Mouse (Mus musculus): Measurements from ENCODE around the gene Plekha7. TPM values are rescaled to one million over a fixed set of nuclear protein-coding genes. Genes with fewer than 3 reads are reported as not detected.

Gene Plekha7
- polyA plus RNA-seq, 1 experiment from 2014 or later: 13.8 TPM

DNA sequence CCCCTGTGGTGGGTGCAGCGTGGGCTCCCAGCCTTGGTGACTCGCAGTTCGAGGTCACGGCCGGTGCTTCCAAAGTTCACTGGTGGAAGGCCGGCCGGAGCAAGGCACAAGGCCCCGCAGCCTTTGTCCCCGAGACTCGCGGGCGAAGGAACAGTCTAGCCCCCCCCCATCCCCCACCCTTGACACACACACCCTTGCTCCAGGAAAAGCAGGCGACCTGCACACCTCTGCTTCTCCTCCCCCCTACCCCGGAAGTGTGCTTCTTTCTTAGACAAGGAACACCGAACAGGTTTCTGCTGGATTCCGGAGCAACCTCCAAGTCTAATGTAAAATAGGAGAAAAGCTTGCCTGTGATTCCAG is 436 bp upstream of the Plekha7 start:
- Histone ChIP-seq H3K9me3 (no peaks in the 10 kb centered on the region), H3K4me1 (peaks cover 21% of the 10 kb centered on the region), H3K27ac (peak overlapping the region; percentile 12; the same call in 1 of the 2 replicates), H3K27me3 (peaks cover 20% of the 10 kb centered on the region), H3K4me2 (peak overlapping the region; percentile 100), H3K9ac (no peak overlapping the region), H3K4me3 (peak overlapping the region; percentile 61), H3K36me3 (no peaks in the 10 kb centered on the region)
- no peak for ATAC-seq (ENCODE audit: insufficient number of reproducible peaks, low FRiP score, low TSS enrichment, low read depth)
- 12% methylated on average over 16 of the region's 16 CpGs for WGBS

- Histone ChIP-seq H3K4me3 (peak overlapping the region; percentile 61), H3K36me3 (no peaks in the 10 kb centered on the region), H3K27ac (peak overlapping the region; percentile 43), H3K9me3 (no peaks in the 10 kb centered on the region), H3K4me1 (peaks cover 21% of the 10 kb centered on the region), H3K9ac (peak overlapping the region; percentile 35), H3K4me2 (peak overlapping the region; percentile 100), H3K27me3 (peaks cover 20% of the 10 kb centered on the region)
- peak; percentile 81 for ATAC-seq (ENCODE audit: insufficient number of reproducible peaks, low FRiP score, low TSS enrichment, low read depth)
- under 1% methylated on average over 62 of the region's 63 CpGs for WGBS
Observed at GRCm38 (mm10) chr7:116307099-116307870, 891 bp downstream of the Plekha7 start.

GRCm38 (mm10) chr7:116306601-116307000 is 1.6 kb downstream of the Plekha7 start:
- Histone ChIP-seq H3K4me2 (peak overlapping the region; percentile 100; the same call in 1 of the 2 replicates), H3K4me3 (peak overlapping the region; percentile 61)
- no peak for ATAC-seq (ENCODE audit: insufficient number of reproducible peaks, low FRiP score, low TSS enrichment, low read depth)

GRCm38 (mm10) chr7:116301661-116302311 is 6.4 kb downstream of the Plekha7 start:
- ATAC-seq (ENCODE audit: insufficient number of reproducible peaks, low FRiP score, low TSS enrichment, low read depth): no peak
- WGBS: 84% methylated on average over 5 of the region's 5 CpGs
- no peaks in the 10 kb centered on the region for H3K4me1 ChIP-seq
- H3K27ac ChIP-seq: no peak overlapping the region
- H3K9ac ChIP-seq: no peak overlapping the region
- no peaks in the 10 kb centered on the region for H3K9me3 ChIP-seq
- H3K4me3 ChIP-seq: no peak overlapping the region
- peaks cover 5% of the 10 kb centered on the region; the same call in 1 of the 2 replicates for H3K27me3 ChIP-seq
- H3K36me3 ChIP-seq: no peaks in the 10 kb centered on the region
- no peak overlapping the region for H3K4me2 ChIP-seq

More at GRCm38 (mm10) chr7:116306601-116307000, 1.6 kb downstream of the Plekha7 start:
- Histone ChIP-seq H3K27ac (no peak overlapping the region), H3K36me3 (no peaks in the 10 kb centered on the region), H3K4me1 (peaks cover 21% of the 10 kb centered on the region), H3K9me3 (no peaks in the 10 kb centered on the region), H3K9ac (no peak overlapping the region), H3K27me3 (peaks cover 20% of the 10 kb centered on the region)
- 17% methylated on average over 5 of the region's 5 CpGs for WGBS

GRCm38 (mm10) chr7:116301144-116301543 is 7.0 kb downstream of the Plekha7 start:
- WGBS: 83% methylated on average over 4 of the region's 4 CpGs
- no peak for ATAC-seq (ENCODE audit: insufficient number of reproducible peaks, low FRiP score, low TSS enrichment, low read depth)

GRCm38 (mm10) chr7:116298851-116299250 is 9.3 kb downstream of the Plekha7 start:
- H3K4me2 ChIP-seq: no peak overlapping the region
- no peaks in the 10 kb centered on the region for H3K36me3 ChIP-seq
- no peaks in the 10 kb centered on the region for H3K27me3 ChIP-seq
- 94% methylated on average over 2 of the region's 2 CpGs for WGBS
- no peak overlapping the region for H3K27ac ChIP-seq
- ATAC-seq (ENCODE audit: insufficient number of reproducible peaks, low FRiP score, low TSS enrichment, low read depth): no peak
- H3K4me3 ChIP-seq: no peak overlapping the region
- no peaks in the 10 kb centered on the region for H3K9me3 ChIP-seq
- no peak overlapping the region for H3K9ac ChIP-seq
- peaks cover 4% of the 10 kb centered on the region; the same call in 1 of the 2 replicates for H3K4me1 ChIP-seq

More at GRCm38 (mm10) chr7:116301144-116301543, 7.0 kb downstream of the Plekha7 start:
- H3K9me3 ChIP-seq: no peaks in the 10 kb centered on the region
- no peaks in the 10 kb centered on the region for H3K27me3 ChIP-seq
- H3K36me3 ChIP-seq: no peaks in the 10 kb centered on the region
- no peak overlapping the region for H3K9ac ChIP-seq
- no peak overlapping the region for H3K27ac ChIP-seq
- no peak overlapping the region for H3K4me2 ChIP-seq
- no peak overlapping the region for H3K4me3 ChIP-seq
- no peaks in the 10 kb centered on the region for H3K4me1 ChIP-seq

- 71% methylated on average over 10 of the region's 10 CpGs for WGBS
- no peak for ATAC-seq (ENCODE audit: insufficient number of reproducible peaks, low FRiP score, low TSS enrichment, low read depth)
- no peaks in the 10 kb centered on the region for H3K9me3 ChIP-seq
- no peaks in the 10 kb centered on the region for H3K27me3 ChIP-seq
- H3K27ac ChIP-seq: no peak overlapping the region
- no peak overlapping the region for H3K9ac ChIP-seq
- no peak overlapping the region for H3K4me3 ChIP-seq
- no peak overlapping the region for H3K4me2 ChIP-seq
- H3K4me1 ChIP-seq: peaks cover 4% of the 10 kb centered on the region; the same call in 1 of the 2 replicates
- no peaks in the 10 kb centered on the region for H3K36me3 ChIP-seq
Observed at GRCm38 (mm10) chr7:116298389-116298788, 9.8 kb downstream of the Plekha7 start.

GRCm38 (mm10) chr7:116294961-116295360 is 13.2 kb downstream of the Plekha7 start:
- no peak for ATAC-seq (ENCODE audit: insufficient number of reproducible peaks, low FRiP score, low TSS enrichment, low read depth)
- no peak overlapping the region for H3K4me2 ChIP-seq
- no peak overlapping the region for H3K27ac ChIP-seq
- no peak overlapping the region for H3K4me3 ChIP-seq
- H3K9me3 ChIP-seq: no peaks in the 10 kb centered on the region
- H3K9ac ChIP-seq: no peak overlapping the region
- H3K36me3 ChIP-seq: no peaks in the 10 kb centered on the region
- WGBS: 47% methylated on average over 3 of the region's 3 CpGs
- H3K27me3 ChIP-seq: no peaks in the 10 kb centered on the region
- H3K4me1 ChIP-seq: peaks cover 4% of the 10 kb centered on the region; the same call in 1 of the 2 replicates

- WGBS: 64% methylated on average over 5 of the region's 5 CpGs
- H3K4me2 ChIP-seq: no peak overlapping the region
- no peaks in the 10 kb centered on the region for H3K27me3 ChIP-seq
- no peak for ATAC-seq (ENCODE audit: insufficient number of reproducible peaks, low FRiP score, low TSS enrichment, low read depth)
- no peak overlapping the region for H3K4me3 ChIP-seq
- H3K36me3 ChIP-seq: no peaks in the 10 kb centered on the region
- no peak overlapping the region for H3K9ac ChIP-seq
- no peak overlapping the region for H3K27ac ChIP-seq
- no peaks in the 10 kb centered on the region for H3K9me3 ChIP-seq
- H3K4me1 ChIP-seq: peaks cover 10% of the 10 kb centered on the region
Observed at GRCm38 (mm10) chr7:116292377-116292776, 15.8 kb downstream of the Plekha7 start.

DNA sequence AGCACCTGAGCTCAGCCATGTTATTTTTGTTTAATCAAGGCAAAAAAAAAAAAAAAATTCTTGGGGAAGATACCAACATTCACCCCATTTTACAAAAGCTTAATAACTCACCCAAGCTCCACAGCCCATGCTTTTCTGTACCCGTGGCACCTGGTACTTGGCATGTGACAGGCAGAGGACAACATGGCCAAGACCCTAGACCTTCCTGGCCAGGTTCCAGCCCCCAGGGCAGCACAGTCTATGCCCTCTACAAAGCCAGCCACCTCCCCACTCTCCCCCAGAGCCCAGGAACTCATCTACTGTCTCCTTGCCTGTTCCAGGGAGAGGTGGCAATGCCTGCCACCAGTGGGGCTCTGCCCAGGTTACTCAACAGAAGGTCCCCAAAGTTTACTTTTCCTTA is 17.6 kb downstream of the Plekha7 start:
- Histone ChIP-seq H3K36me3 (no peaks in the 10 kb centered on the region), H3K27ac (no peak overlapping the region), H3K9ac (no peak overlapping the region), H3K27me3 (no peaks in the 10 kb centered on the region), H3K4me3 (no peak overlapping the region), H3K4me2 (no peak overlapping the region), H3K4me1 (peaks cover 24% of the 10 kb centered on the region), H3K9me3 (no peaks in the 10 kb centered on the region)
- 90% methylated on average over 1 of the region's 1 CpGs for WGBS
- no peak for ATAC-seq (ENCODE audit: insufficient number of reproducible peaks, low FRiP score, low TSS enrichment, low read depth)

DNA sequence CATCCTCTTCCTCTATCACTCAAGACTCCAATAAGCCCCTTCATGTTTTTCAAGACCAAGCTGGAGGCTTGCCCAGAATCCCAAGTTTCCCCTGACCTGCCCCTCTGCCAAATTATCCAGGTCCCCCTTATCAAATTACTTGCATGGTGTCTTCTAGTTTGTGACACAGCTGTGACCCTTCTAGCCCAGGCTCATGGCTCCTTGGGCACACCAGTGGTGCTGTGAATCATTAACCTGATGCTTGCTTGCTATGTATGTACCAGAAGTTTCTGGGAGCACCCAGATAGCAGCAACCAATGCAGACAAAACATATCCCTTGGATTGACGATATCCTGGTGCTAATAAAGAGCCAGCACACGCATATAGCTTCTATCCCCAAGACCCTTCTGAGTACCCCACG is 19.2 kb downstream of the Plekha7 start:
- Histone ChIP-seq H3K4me1 (peaks cover 20% of the 10 kb centered on the region), H3K27me3 (no peaks in the 10 kb centered on the region), H3K9me3 (no peaks in the 10 kb centered on the region), H3K9ac (no peak overlapping the region), H3K4me3 (no peak overlapping the region), H3K4me2 (no peak overlapping the region), H3K36me3 (no peaks in the 10 kb centered on the region), H3K27ac (no peak overlapping the region)
- 84% methylated on average over 3 of the region's 3 CpGs for WGBS
- no peak for ATAC-seq (ENCODE audit: insufficient number of reproducible peaks, low FRiP score, low TSS enrichment, low read depth)

DNA sequence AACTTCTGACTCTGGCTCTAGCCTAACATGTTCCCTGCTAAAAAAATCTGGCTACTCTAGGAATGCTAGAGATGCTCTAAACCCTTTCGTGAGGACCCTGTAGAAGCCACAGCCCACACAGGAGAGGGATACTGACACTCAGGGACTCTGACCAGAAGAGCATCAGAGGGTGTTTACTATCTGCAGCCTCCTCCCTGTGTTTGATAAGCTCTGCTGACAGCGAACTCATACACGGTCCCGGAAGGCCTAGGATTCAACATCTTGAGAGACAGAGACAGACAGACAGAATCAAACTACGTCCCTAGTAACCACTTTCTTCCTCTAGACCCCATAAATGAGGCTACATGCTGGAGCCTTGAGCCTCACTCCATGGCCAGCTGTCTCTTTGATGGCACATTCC is 20.2 kb downstream of the Plekha7 start:
- Histone ChIP-seq H3K4me3 (no peak overlapping the region), H3K9ac (no peak overlapping the region), H3K9me3 (no peaks in the 10 kb centered on the region), H3K4me1 (peaks cover 20% of the 10 kb centered on the region), H3K27ac (no peak overlapping the region), H3K36me3 (no peaks in the 10 kb centered on the region), H3K27me3 (no peaks in the 10 kb centered on the region), H3K4me2 (no peak overlapping the region)
- ATAC-seq (ENCODE audit: insufficient number of reproducible peaks, low FRiP score, low TSS enrichment, low read depth): no peak
- 76% methylated on average over 5 of the region's 5 CpGs for WGBS
